Mouse (Mus musculus): ENCODE measurements around the gene Dapk3.
"Not testable (repeated sequence)": the region's sequence is repeated elsewhere in the genome, so short reads cannot be mapped to it uniquely, and the experiment has no call there.

The Dapk3 gene

GRCm38 (mm10) chr10:81146296-81146695 is 36.5 kb upstream of the Dapk3 start:
- DNase-seq: no peak

GRCm38 (mm10) chr10:81151261-81151660 is 31.5 kb upstream of the Dapk3 start:
- DNase-seq: no peak

GRCm38 (mm10) chr10:81152609-81153008 is 30.2 kb upstream of the Dapk3 start:
- DNase-seq: no peak

- no peak for DNase-seq
These were observed 28.5 kb upstream of the Dapk3 start for GRCm38 (mm10) chr10:81154313-81154712.

GRCm38 (mm10) chr10:81154736-81155135 is 28.1 kb upstream of the Dapk3 start:
- no peak for DNase-seq

- DNase-seq: no peak
These were observed 21.0 kb upstream of the Dapk3 start for GRCm38 (mm10) chr10:81161602-81162317.

- no peak for DNase-seq
These were observed 20.5 kb upstream of the Dapk3 start for GRCm38 (mm10) chr10:81162318-81162652.

GRCm38 (mm10) chr10:81165118-81165517 is 17.7 kb upstream of the Dapk3 start:
- DNase-seq: no peak

- peak; percentile 100 for DNase-seq
These were observed 15.4 kb upstream of the Dapk3 start, which contains the start of gene Pias4 for GRCm38 (mm10) chr10:81167200-81168086. Gene Pias4, minus strand, starts transcription at chr10:81167923.

- DNase-seq: no peak
These were observed 14.7 kb upstream of the Dapk3 start for GRCm38 (mm10) chr10:81168087-81168431.

GRCm38 (mm10) chr10:81168521-81169244 is 14.1 kb upstream of the Dapk3 start:
- peak; percentile 76 for DNase-seq

- DNase-seq: not testable (repeated sequence)
These were observed 13.3 kb upstream of the Dapk3 start for GRCm38 (mm10) chr10:81169411-81169900.

- peak; percentile 84 for DNase-seq
These were observed 9.7 kb upstream of the Dapk3 start for GRCm38 (mm10) chr10:81173132-81173531.

GRCm38 (mm10) chr10:81174617-81175344 is 8.0 kb upstream of the Dapk3 start:
- DNase-seq: peak; percentile 80

GRCm38 (mm10) chr10:81175345-81175701 is 7.5 kb upstream of the Dapk3 start:
- not testable (repeated sequence) for DNase-seq

GRCm38 (mm10) chr10:81175936-81176465 is 6.8 kb upstream of the Dapk3 start:
- DNase-seq: no peak

GRCm38 (mm10) chr10:81176466-81177271 is 6.1 kb upstream of the Dapk3 start, which contains the start of gene Eef2:
Gene Eef2, plus strand, starts transcription at chr10:81176631.
- peak; percentile 97 for DNase-seq

- no peak for DNase-seq
These were observed 5.3 kb upstream of the Dapk3 start for GRCm38 (mm10) chr10:81177491-81177925.

GRCm38 (mm10) chr10:81177958-81178712 is 4.7 kb upstream of the Dapk3 start:
- no peak for DNase-seq

GRCm38 (mm10) chr10:81178927-81179326 is 3.9 kb upstream of the Dapk3 start:
- DNase-seq: no peak
